Mouse (Mus musculus) myocyte (in vitro differentiated cells): Measurements from ENCODE around the gene Tmem26.

Experiments
- CEBPB ChIP-seq: IDR thresholded peaks from 2 replicates; pipeline ENCODE4 v1.6.1; 2011; ENCODE audit warnings: mild to moderate bottlenecking, moderate library complexity; ENCODE audit not compliant: poor library complexity, insufficient read depth, severe bottlenecking
- MYOG ChIP-seq, 3 experiments: IDR thresholded peaks; one replicate each; pipeline ENCODE4 v1.6.1; 2011; ENCODE audit warnings: control low read depth in 2 of 3, low read depth in 2 of 3, mild to moderate bottlenecking in 2 of 3; ENCODE audit not compliant: insufficient read length in 2 of 3, control insufficient read depth in 1 of 3, insufficient read depth in 1 of 3
- POLR2A ChIP-seq: IDR thresholded peaks from one replicate; pipeline ENCODE4 v1.6.1; 2011; ENCODE audit warnings: low read depth, mild to moderate bottlenecking, control low read depth, moderate library complexity; ENCODE audit not compliant: insufficient read length
- TCF12 ChIP-seq: IDR thresholded peaks from one replicate; pipeline ENCODE4 v1.6.1; 2011; ENCODE audit warnings: mild to moderate bottlenecking, control low read depth; ENCODE audit not compliant: poor library complexity, insufficient read depth, severe bottlenecking
- USF1 ChIP-seq: IDR thresholded peaks from one replicate; pipeline ENCODE4 v1.6.1; 2011; ENCODE audit warnings: low read depth, mild to moderate bottlenecking, control low read depth, moderate library complexity

GRCm38 (mm10) chr10:68727464-68727863, 4.0 kb downstream of the Tmem26 start:
- TF ChIP-seq POLR2A (no peak), MYOG (IDR thresholded peaks at IDR 0.05; ENCODE audit: control insufficient read depth in 1 of 3, insufficient read depth in 1 of 3, insufficient read length in 2 of 3, low read depth in 2 of 3) (no peak), USF1 (no peak), CEBPB (no peak), TCF12 (no peak)
